Mouse (Mus musculus): ENCODE data around the gene Spem1.

Spem1 gene

GRCm38 (mm10) chr11:69801379-69801977 lies 20.5 kb downstream of the Spem1 start, which contains the start of gene Fgf11:
Gene Fgf11 (minus strand): TSS chr11:69801857.
- in situ Hi-C loops (cut with MboI, MseI) = loop anchor here in 1 of 2 experiments (5.0 kb wide), 1 partner anchor 76 kb away; the partner anchor contains the start of gene Tmem95

- in situ Hi-C loops (cut with MboI, MseI) = loop anchor here in 1 of 2 experiments (5.0 kb wide), 1 partner anchor 77 kb away; the partner anchor contains the start of gene Tmem95
These were observed 21.4 kb downstream of the Spem1 start for GRCm38 (mm10) chr11:69800392-69801197.

GRCm38 (mm10) chr11:69800138-69800391 lies 21.9 kb downstream of the Spem1 start:
- in situ Hi-C loops (cut with MboI, MseI) = loop anchor here in 1 of 2 experiments (5.0 kb wide), 1 partner anchor 77 kb away; the partner anchor contains the start of gene Tmem95

GRCm38 (mm10) chr11:69799394-69800137 lies 22.4 kb downstream of the Spem1 start:
- in situ Hi-C loops (cut with MboI, MseI) = loop anchor here in 1 of 2 experiments (5.0 kb wide), 1 partner anchor 78 kb away; the partner anchor contains the start of gene Tmem95

GRCm38 (mm10) chr11:69797924-69798323 lies 24.1 kb downstream of the Spem1 start:
- in situ Hi-C loops (cut with MboI, MseI) = no loop called here

- in situ Hi-C loops (cut with MboI, MseI) = no loop called here
These were observed 26.0 kb downstream of the Spem1 start for GRCm38 (mm10) chr11:69795983-69796435.

- in situ Hi-C loops (cut with MboI, MseI) = no loop called here
These were observed 26.6 kb downstream of the Spem1 start, which contains the start of gene Chrnb1 for GRCm38 (mm10) chr11:69795168-69795982. Gene Chrnb1 (minus strand): TSS chr11:69795943.

- in situ Hi-C loops (cut with MboI, MseI) = no loop called here
These were observed 28.6 kb downstream of the Spem1 start for GRCm38 (mm10) chr11:69793429-69793828.

GRCm38 (mm10) chr11:69791420-69791819 lies 30.6 kb downstream of the Spem1 start:
- in situ Hi-C loops (cut with MboI, MseI) = no loop called here

- in situ Hi-C loops (cut with MboI, MseI) = no loop called here
These were observed 32.5 kb downstream of the Spem1 start for GRCm38 (mm10) chr11:69789431-69789830.

- in situ Hi-C loops (cut with MboI, MseI) = no loop called here
These were observed 34.7 kb downstream of the Spem1 start for GRCm38 (mm10) chr11:69787306-69787705.

GRCm38 (mm10) chr11:69784793-69785272 lies 37.1 kb downstream of the Spem1 start:
- in situ Hi-C loops (cut with MboI, MseI) = no loop called here

GRCm38 (mm10) chr11:69781828-69782227 lies 40.2 kb downstream of the Spem1 start:
- in situ Hi-C loops (cut with MboI, MseI) = no loop called here

GRCm38 (mm10) chr11:69778985-69779384 lies 43.0 kb downstream of the Spem1 start:
- in situ Hi-C loops (cut with MboI, MseI) = no loop called here

- in situ Hi-C loops (cut with MboI, MseI) = no loop called here
These were observed 43.6 kb downstream of the Spem1 start for GRCm38 (mm10) chr11:69778258-69778982.

- in situ Hi-C loops (cut with MboI, MseI) = no loop called here
These were observed 44.3 kb downstream of the Spem1 start for GRCm38 (mm10) chr11:69777504-69778257.

- in situ Hi-C loops (cut with MboI, MseI) = no loop called here
These were observed 45.5 kb downstream of the Spem1 start for GRCm38 (mm10) chr11:69776488-69776887.

- in situ Hi-C loops (cut with MboI, MseI) = no loop called here
These were observed 46.3 kb downstream of the Spem1 start for GRCm38 (mm10) chr11:69775716-69776115.

- in situ Hi-C loops (cut with MboI, MseI) = loop anchor here in 1 of 2 experiments (25.0 kb wide), 1 partner anchor 1313 kb away; no protein-coding TSS in a partner anchor
These were observed 47.0 kb downstream of the Spem1 start for GRCm38 (mm10) chr11:69774961-69775360.
